Comparison of ENCODE assay signal across 8 mouse cellular contexts in genomic region chr11:8424342-8425225, GRCm38 (mm10).
DNase-seq lines count a peak whose midpoint lies in the region; ATAC-seq and TF ChIP-seq lines count a peak whose summit lies in the region.

No protein-coding gene starts in this region.

- no peak overlapping the region for H3K27ac ChIP-seq in lung, postnatal 0 days (ENCODE audit: low read length)

- in situ Hi-C loops in Patski (cut with MboI; ENCODE audit: low pct_unique_long_range_greater_than_20kb), result loop anchor here (5.0 to 25.0 kb wide), 5 partner anchors 98 to 713 kb away; partner anchors contain the start of gene Tns3

- no peak for TF ChIP-seq EP300 in lung, postnatal 0 days (IDR thresholded peaks at IDR 0.05)

- H3K4me2 ChIP-seq in lung, postnatal 0 days (replicated peaks; ENCODE audit: low read depth, low read length), result peak overlapping the region; percentile 42

- ATAC-seq in Patski, result peak; percentile 95
- peak; percentile 97 for ATAC-seq in frontal cortex, adult (ENCODE audit: low TSS enrichment)
- peak; percentile 94 to 97 for ATAC-seq in hematopoietic stem cell, adult 5-6 weeks (replicated peaks in 1 of 2; ENCODE audit: insufficient read depth in 1 of 2, low FRiP score in 2 of 2, low TSS enrichment in 1 of 2, low read depth in 1 of 2, poor library complexity in 2 of 2, severe bottlenecking in 2 of 2)
- ATAC-seq in lung, postnatal 0 days, result peak; percentile 83

- no peak overlapping the region for H3K4me3 ChIP-seq in lung, postnatal 0 days (ENCODE audit: low read depth, low read length)

- POLR2A ChIA-PET in Patski (lab: Charles Lee), result interaction anchor here (0.9 to 3.2 kb wide), 2 partner anchors 20 to 98 kb away, joined by 4 to 18 read pairs; no protein-coding TSS in a partner anchor

- no peak overlapping the region for H3K9ac ChIP-seq in lung, postnatal 0 days (replicated peaks; ENCODE audit: low read depth)

- CTCF ChIA-PET in Patski (lab: Charles Lee), result interaction anchor here (0.8 to 5.9 kb wide), 26 partner anchors 10 to 537 kb away, joined by 3 to 84 read pairs (median 5); partner anchors contain the start of gene Tns3

- WGBS in lung, postnatal 0 days, result 18% methylated on average over 13 of the region's 13 CpGs

- H3K9me3 ChIP-seq in lung, postnatal 0 days (ENCODE audit: low read length), result no peaks in the 10 kb centered on the region

- H3K4me1 ChIP-seq in lung, postnatal 0 days (ENCODE audit: insufficient read depth, low read depth, low read length), result no peaks in the 10 kb centered on the region

- TF ChIP-seq CTCF in Patski (IDR thresholded peaks at IDR 0.05), result peak; percentile 96
- TF ChIP-seq CTCF in lung, postnatal 0 days (IDR thresholded peaks at IDR 0.05), result peak; percentile 99

- no peaks in the 10 kb centered on the region for H3K36me3 ChIP-seq in lung, postnatal 0 days (ENCODE audit: insufficient read depth, low read length)

- DNase-seq in Patski (ENCODE audit: low read depth, low spot score), result peak; percentile 94
- peak; percentile 87 for DNase-seq in cerebellum, adult 9-10 months
- DNase-seq in layer of hippocampus, adult 8-10 months (ENCODE audit: low spot score in 2 of 2), result peak; percentile 69 to 83
- DNase-seq in lung, postnatal 0 days (ENCODE audit: low spot score), result peak; percentile 91
- DNase-seq in ovary, postnatal 14 days (ENCODE audit: low spot score), result peak; percentile 68
- DNase-seq in urinary bladder, postnatal 36 days (ENCODE audit: low spot score in 2 of 2), result peak; percentile 62 to 67

- no peaks in the 10 kb centered on the region for H3K27me3 ChIP-seq in Patski
- H3K27me3 ChIP-seq in lung, postnatal 0 days (replicated peaks; ENCODE audit: insufficient read depth, low read length), result no peaks in the 10 kb centered on the region
